Mouse (Mus musculus) midbrain, embryonic 16.5 days (tissue): ENCODE measurements around the gene Aes. TPM values are rescaled to one million over a fixed set of nuclear protein-coding genes. Genes with fewer than 3 reads are reported as not detected.

Experiments used
- ATAC-seq: fragments of 200-750 bp; cut with Nextera tagmentation; 2 replicates; pipeline ENCODE4 v1.8.0; 2017; ENCODE audit warnings: moderate TSS enrichment
- H3K27ac ChIP-seq: fragments of 300-500 bp; sonication (generic); 2 replicates; pipeline ENCODE4 v1.5.1; 2014; ENCODE audit warnings: mild to moderate bottlenecking, low read length, mixed read lengths
- H3K27me3 ChIP-seq: fragments of 300-500 bp; sonication (generic); 2 replicates; pipeline ENCODE4 v1.6.1; 2014; ENCODE audit warnings: low read depth, low read length, mixed read lengths; ENCODE audit not compliant: control insufficient read depth, insufficient read depth
- H3K36me3 ChIP-seq: fragments of 300-500 bp; sonication (generic); 2 replicates; pipeline ENCODE4 v1.6.1; 2014; ENCODE audit warnings: mild to moderate bottlenecking, low read length, moderate library complexity, mixed read lengths; ENCODE audit not compliant: control insufficient read depth, insufficient read depth
- H3K4me1 ChIP-seq: fragments of 300-500 bp; sonication (generic); 2 replicates; pipeline ENCODE4 v1.6.1; 2014; ENCODE audit warnings: mild to moderate bottlenecking, low read length, mixed read lengths; ENCODE audit not compliant: control insufficient read depth, insufficient read depth
- H3K4me2 ChIP-seq: fragments of 300-500 bp; sonication (generic); 2 replicates; pipeline ENCODE4 v1.6.1; 2014; ENCODE audit warnings: mild to moderate bottlenecking, low read length, mixed read lengths
- H3K4me3 ChIP-seq: fragments of 300-500 bp; sonication (generic); 2 replicates; pipeline ENCODE4 v1.5.1; 2014; ENCODE audit warnings: low read depth, mild to moderate bottlenecking, low read length, moderate library complexity, mixed read lengths
- H3K9ac ChIP-seq: fragments of 300-500 bp; sonication (generic); 2 replicates; pipeline ENCODE4 v1.6.1; 2014; ENCODE audit warnings: low read depth, low read length, mixed read lengths
- H3K9me3 ChIP-seq: fragments of 300-500 bp; sonication (generic); replicated peaks from 2 replicates; pipeline ENCODE4 v1.6.1; 2014; ENCODE audit warnings: mild to moderate bottlenecking, low read length, mixed read lengths; ENCODE audit not compliant: control insufficient read depth, poor library complexity, severe bottlenecking
- WGBS: fragments of 180-500 bp; shearing (Covaris S2); extraction: QIAGEN DNeasy Blood & Tissue Kit; methylation state at CpG from one replicate; pipeline ENCODE4 v1.1.7; 2014; 5-methylcytosine and 5-hydroxymethylcytosine counted together
- polyA plus RNA-seq: library from polyadenylated mRNA; unstranded; fragments of >200 nt; fragmentation: Nextera tagmentation; extraction: Ambion mirVana; gene quantifications from 2 replicates; pipeline ENCODE4 v1.2.1, GENCODE M21; 2015

Gene Aes
- polyA plus RNA-seq, 1 experiment from 2014 or later, result 706 TPM

- Histone ChIP-seq H3K9me3 (no peaks in the 10 kb centered on the region), H3K27me3 (peaks cover 7% of the 10 kb centered on the region; the same call in 1 of the 2 replicates), H3K4me1 (peaks cover 25% of the 10 kb centered on the region), H3K36me3 (no peaks in the 10 kb centered on the region), H3K4me2 (peak overlapping the region; percentile 16), H3K27ac (no peak overlapping the region), H3K4me3 (no peak overlapping the region), H3K9ac (no peak overlapping the region)
- ATAC-seq, result peak; percentile 3; the same call in 1 of the 2 replicates
- 83% methylated on average over 12 of the region's 12 CpGs for WGBS
Measured at GRCm38 (mm10) chr10:81604019-81604967, 45.0 kb downstream of the Aes start.

DNA sequence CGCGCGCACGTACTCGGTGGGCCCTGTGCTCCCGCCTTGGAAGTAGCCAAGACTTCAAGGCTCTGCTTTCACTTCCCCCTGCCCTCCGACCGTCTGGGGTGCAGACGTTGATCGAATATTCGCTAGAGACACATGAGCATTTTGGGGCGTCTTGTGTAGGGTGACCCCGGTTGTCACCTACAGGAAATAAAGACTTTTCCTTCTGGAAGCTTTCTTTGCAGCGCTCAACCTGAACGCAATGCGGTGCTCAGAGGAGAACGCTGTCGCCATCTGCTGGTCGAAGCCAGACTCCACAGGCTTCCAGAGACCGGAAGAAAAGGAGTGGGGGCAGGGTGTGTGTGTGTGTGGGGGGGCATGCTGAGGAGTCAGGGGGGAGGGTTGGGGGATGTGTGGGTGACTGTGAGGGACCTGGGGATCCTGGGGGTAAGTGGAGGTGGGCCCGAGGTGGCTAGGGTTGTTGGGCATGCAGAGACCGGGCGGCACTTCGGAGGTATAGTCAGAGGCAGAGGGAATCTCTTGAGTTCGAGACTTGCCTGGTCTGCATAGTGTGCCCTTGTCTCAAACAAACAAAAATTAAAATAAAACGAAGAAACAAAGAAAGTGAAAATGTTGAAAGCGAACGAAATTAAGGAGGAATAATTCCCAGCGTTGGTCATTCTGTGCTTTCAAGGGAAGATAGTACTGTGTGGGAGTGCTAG is 45.8 kb downstream of the Aes start:
- Histone ChIP-seq H3K9ac (0 out of 2 replicates have a peak overlapping the region, but pooled peaks have one; percentile 53), H3K27me3 (peaks cover 4% of the 10 kb centered on the region; the same call in 1 of the 2 replicates), H3K4me3 (peak overlapping the region; percentile 58), H3K36me3 (no peaks in the 10 kb centered on the region), H3K4me2 (peak overlapping the region; percentile 53), H3K27ac (peak overlapping the region; percentile 81), H3K4me1 (peaks cover 25% of the 10 kb centered on the region), H3K9me3 (no peaks in the 10 kb centered on the region)
- peak; percentile 38 for ATAC-seq
- WGBS, result 20% methylated on average over 29 of the region's 29 CpGs

DNA sequence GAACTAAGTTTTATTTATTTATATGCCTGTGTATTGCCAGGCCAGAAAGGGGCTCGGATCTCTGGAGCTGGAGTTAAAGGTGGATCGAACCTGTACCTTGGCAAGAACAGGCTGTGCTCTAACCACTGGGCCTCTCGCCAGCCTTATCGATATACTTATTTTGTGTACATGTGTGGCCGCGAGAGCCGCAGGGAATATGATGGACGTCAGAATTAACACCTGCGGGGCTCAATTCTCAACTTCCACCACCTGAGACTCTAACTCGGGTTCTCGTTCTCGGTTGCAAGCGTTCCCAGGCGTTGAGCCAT is 46.3 kb downstream of the Aes start:
- 2% methylated on average over 14 of the region's 14 CpGs for whole genome bisulfite sequencing
- no peaks in the 10 kb centered on the region for H3K36me3 ChIP-seq
- H3K4me3 ChIP-seq, result peak overlapping the region; percentile 58
- H3K4me1 ChIP-seq, result peaks cover 23% of the 10 kb centered on the region
- H3K9ac ChIP-seq, result peak overlapping the region; percentile 53; the same call in 1 of the 2 replicates
- no peaks in the 10 kb centered on the region for H3K9me3 ChIP-seq
- ATAC-seq, result peak; percentile 33
- H3K27ac ChIP-seq, result peak overlapping the region; percentile 81
- H3K27me3 ChIP-seq, result peaks cover 3% of the 10 kb centered on the region; the same call in 1 of the 2 replicates
- peak overlapping the region; percentile 53 for H3K4me2 ChIP-seq

DNA sequence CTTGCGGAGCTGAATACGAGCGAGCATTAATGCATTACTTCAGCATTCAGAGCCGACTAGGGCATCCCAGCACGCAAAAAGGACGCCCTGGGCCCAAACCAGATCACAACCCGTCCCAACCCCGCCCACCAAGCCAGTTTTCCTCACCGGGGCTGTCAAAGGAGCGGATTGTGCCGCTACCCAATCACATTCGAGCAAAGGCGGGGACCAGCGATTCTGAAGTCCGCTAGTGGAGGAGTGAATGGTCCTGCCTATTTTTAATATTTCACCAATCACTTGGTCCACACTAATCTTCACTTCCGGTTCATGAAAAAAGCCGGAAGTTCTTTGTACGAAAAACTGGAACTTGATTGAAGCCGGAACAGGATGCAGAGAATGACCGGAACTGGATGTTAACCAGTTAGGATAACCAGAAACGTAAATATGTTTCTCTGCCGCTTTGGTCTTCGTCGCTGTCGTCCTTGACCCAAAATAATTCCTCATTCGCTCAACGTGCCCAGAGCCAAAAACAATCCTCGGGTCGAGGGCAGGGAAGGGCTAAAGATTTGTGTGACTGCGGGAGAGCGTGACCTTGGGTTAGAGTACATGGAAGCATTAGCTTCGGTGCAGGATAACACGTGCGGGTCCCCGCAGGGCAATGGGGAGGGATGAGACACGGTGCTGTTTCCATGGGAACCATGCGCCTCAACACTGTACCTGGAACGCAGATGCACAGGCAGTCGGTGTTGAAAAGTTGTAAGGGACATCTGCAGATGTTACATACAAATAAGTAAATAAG is 46.9 kb downstream of the Aes start, which contains the start of gene BC025920:
TSS of gene BC025920 (plus strand) at position 297 of the 778 bp plus-strand sequence.
- WGBS, result under 1% methylated on average over 39 of the region's 39 CpGs
- peaks cover 19% of the 10 kb centered on the region for H3K4me1 ChIP-seq
- peak within 1 kb of the TSS; percentile 58 for H3K4me3 ChIP-seq
- no peaks in the 10 kb centered on the region for H3K9me3 ChIP-seq
- peaks cover 3% of the 10 kb centered on the region; the same call in 1 of the 2 replicates for H3K27me3 ChIP-seq
- peak within 1 kb of the TSS; percentile 90 for H3K27ac ChIP-seq
- peak within 1 kb of the TSS; percentile 92 for H3K4me2 ChIP-seq
- peak within 1 kb of the TSS; percentile 81 for H3K9ac ChIP-seq
- peak; percentile 89 for ATAC-seq
- no peaks in the 10 kb centered on the region for H3K36me3 ChIP-seq

GRCm38 (mm10) chr10:81608308-81608707 is 49.0 kb downstream of the Aes start:
- H3K9ac ChIP-seq, result no peak overlapping the region
- no peak overlapping the region for H3K27ac ChIP-seq
- no peak overlapping the region for H3K4me3 ChIP-seq
- no peaks in the 10 kb centered on the region for H3K36me3 ChIP-seq
- H3K9me3 ChIP-seq, result no peaks in the 10 kb centered on the region
- no peak overlapping the region for H3K4me2 ChIP-seq
- WGBS, result 88% methylated on average over 1 of the region's 1 CpGs
- H3K4me1 ChIP-seq, result peaks cover 8% of the 10 kb centered on the region
- no peaks in the 10 kb centered on the region for H3K27me3 ChIP-seq
- ATAC-seq, result no peak

- H3K9me3 ChIP-seq, result no peaks in the 10 kb centered on the region
- no peak overlapping the region for H3K4me2 ChIP-seq
- no peaks in the 10 kb centered on the region for H3K4me1 ChIP-seq
- 70% methylated on average over 3 of the region's 3 CpGs for WGBS
- no peak for ATAC-seq
- no peak overlapping the region for H3K4me3 ChIP-seq
- no peaks in the 10 kb centered on the region for H3K36me3 ChIP-seq
- H3K9ac ChIP-seq, result no peak overlapping the region
- H3K27me3 ChIP-seq, result no peaks in the 10 kb centered on the region
- H3K27ac ChIP-seq, result no peak overlapping the region
Measured at GRCm38 (mm10) chr10:81612779-81613178, 53.5 kb downstream of the Aes start.

DNA sequence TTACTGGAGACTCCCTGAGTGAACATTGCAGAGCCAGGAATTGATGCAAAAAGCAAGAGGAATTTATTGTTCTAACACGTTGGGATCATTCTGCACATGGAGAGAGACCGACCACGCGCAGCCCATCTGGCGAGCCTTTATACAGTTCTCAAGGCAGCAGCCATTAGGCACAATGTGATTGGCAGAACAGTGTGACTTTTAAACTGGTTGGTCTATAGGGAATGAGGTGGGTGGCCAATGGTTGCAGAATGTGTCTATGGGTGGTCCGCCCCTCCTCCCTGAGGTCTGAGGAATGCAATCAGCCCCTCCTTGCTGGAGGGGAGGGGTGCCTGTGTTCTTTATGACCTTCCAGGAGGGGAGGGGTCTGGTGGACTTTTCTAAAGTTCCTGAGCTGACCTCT is 56.2 kb downstream of the Aes start:
- no peaks in the 10 kb centered on the region for H3K4me1 ChIP-seq
- no peak overlapping the region for H3K4me2 ChIP-seq
- H3K4me3 ChIP-seq, result no peak overlapping the region
- no peaks in the 10 kb centered on the region for H3K27me3 ChIP-seq
- no peak for ATAC-seq
- 75% methylated on average over 6 of the region's 6 CpGs for WGBS
- H3K36me3 ChIP-seq, result no peaks in the 10 kb centered on the region
- no peak overlapping the region for H3K9ac ChIP-seq
- H3K27ac ChIP-seq, result no peak overlapping the region
- H3K9me3 ChIP-seq, result no peaks in the 10 kb centered on the region
